Mouse (Mus musculus): ENCODE measurements around the gene Pdia3.

GRCm38 (mm10) chr2:121450093-121450492, 36.5 kb downstream of the Pdia3 start:
- TF ChIP-seq GATA1 (IDR thresholded peaks at IDR 0.05; ENCODE audit: borderline replicate concordance, low read length) (no peak), FLI1 (IDR thresholded peaks at IDR 0.05; ENCODE audit: low read length) (no peak)
